Mouse (Mus musculus): ENCODE data around the gene Mettl7b. TPM values are rescaled to one million over a fixed set of nuclear protein-coding genes. Genes with fewer than 3 reads are reported as not detected.

The Mettl7b gene
- polyA plus RNA-seq (2012), result not detected in 2 replicates

DNA sequence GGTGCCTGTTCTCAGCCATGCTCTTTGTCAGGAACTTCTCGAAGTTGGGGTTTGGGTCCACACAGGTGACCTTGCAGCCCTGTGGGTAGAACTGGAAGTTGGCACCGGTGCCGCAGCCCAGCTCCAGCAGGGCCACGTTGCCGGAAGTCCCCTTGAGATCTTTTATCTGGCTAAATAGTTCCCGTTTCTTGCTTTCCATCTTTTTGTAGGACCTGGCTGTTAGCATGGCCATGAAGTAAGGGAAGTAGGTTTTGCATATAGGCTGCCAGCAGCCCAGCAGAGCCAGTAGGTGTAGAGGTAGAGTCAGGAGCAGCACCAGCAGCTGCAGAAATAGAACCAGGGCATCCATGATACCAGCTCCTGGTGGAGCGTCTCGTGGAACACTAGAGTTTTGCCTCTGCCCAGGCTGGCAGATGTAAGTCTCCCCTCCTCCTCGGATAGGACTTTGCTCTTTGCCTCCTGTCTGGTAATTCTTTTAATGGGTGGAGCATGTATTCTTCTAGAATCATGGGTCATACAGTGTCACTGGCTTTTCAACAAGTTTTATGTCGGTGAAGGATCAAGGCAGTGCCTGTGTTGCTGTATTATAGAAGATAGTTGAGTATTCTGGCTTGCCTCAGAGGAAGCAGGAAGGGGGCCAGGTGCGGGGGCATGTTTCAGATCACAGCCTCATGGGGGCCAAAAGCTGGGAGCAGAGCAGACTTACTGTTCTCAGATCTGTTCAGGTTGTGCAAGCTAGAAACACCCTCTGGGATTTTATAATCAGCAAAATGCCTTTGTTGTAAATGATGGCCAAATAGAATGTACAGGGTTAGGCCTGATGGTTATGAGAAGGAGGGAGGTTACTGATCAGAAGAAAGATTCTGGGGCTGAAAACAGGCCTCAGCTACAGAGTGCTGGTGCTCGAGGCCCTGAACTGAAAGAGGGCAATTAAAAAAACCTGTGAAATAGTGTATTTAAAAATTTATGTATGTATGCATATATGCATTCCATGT, at the start of gene Mettl7b:
Gene Mettl7b, minus strand, starts transcription at position 399 of the 995 bp plus-strand sequence.

DNA sequence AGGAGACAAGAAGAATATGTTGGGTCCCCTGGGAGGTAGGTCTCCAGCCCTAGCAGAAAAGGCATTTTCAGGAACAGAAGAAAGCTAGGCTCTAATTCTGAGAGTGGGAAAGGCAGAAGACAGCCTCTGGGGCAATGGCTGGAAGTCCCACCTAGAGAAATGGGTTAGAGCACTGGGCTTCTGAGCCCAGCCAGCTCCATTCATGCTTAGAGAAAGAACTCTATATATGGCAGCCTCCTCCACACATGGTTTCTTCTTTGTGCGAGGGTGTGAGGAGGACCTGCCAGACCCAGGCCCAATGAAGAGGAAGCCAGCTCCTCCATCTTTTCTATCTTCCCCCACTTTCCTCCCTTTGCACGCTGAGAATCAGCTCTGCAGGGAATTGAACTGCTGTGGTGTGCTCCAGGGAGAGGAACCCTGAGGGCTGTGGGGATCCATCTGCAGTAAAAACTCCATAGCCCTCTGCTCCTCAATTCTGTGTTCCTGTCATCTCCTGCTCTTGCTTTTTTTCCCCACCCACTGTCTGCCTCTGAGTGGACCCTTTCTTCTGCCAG, 49.6 kb upstream of the Mettl7b start, which contains the start of gene Olfr763:
Gene Olfr763, plus strand, starts transcription at position 504 of the 554 bp plus-strand sequence.

DNA sequence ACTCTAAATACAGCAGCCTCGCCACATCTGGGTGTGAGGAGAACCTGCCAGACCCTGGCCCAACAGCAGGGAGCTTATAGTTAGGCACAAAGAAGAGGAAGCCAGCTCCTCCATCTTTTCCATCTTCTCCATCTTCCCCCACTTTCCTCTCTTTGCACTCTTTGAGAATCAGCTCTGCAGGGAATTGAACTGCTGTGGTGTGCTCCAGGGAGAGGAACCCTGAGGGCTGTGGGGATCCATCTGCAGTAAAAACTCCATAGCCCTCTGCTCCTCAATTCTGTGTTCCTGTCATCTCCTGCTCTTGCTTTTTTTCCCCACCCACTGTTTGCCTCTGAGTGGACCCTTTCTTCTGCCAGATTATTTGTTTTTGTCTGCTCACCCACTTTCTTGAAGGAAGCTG, 28.3 kb upstream of the Mettl7b start, which contains the start of gene Olfr9:
Gene Olfr9, plus strand, starts transcription at position 301 of the 400 bp plus-strand sequence.

DNA sequence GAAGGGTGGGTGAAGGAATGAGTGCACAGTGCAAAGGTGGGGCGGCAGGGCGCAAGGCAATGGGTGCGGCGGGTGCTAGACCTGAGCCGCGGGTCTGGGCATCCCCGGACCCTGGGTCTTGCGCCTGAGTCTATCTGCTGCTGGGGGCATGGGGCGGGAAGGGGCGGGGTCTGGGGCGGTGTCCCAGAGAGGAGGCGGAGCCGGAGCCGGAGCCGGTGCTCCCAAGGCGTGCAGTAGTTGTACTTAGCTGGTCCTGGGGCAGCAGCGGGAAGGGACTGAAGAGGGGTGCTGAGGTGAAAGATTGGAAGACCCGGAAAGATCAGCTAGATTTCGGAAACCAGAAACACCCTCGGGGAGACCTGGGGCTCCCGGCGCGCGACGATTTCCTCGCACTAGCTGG, 27.2 kb downstream of the Mettl7b start, which contains the start of gene Itga7:
Gene Itga7, plus strand, starts transcription at position 245 of the 400 bp plus-strand sequence.

DNA sequence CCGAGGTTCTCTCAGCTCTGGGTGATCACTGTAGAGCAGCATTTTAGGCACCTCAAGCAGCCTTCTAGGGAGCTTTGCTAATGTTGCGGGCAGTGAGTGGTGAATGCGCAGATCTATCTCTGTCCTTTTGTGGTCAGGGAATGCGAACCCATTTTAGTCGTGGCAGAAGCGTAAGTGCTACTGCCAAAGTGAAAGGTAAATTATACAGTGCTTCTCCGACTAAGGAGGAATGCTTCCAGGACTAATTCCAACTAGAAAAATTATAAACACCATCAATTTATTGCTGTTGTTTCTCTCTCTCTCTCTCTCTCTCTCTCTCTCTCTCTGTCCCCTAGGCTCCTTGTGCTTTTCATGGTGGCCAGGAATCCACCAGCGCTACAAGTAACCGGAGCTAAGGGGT, 36.9 kb downstream of the Mettl7b start, which contains the start of gene Bloc1s1:
Gene Bloc1s1, minus strand, starts transcription at position 101 of the 400 bp plus-strand sequence.

DNA sequence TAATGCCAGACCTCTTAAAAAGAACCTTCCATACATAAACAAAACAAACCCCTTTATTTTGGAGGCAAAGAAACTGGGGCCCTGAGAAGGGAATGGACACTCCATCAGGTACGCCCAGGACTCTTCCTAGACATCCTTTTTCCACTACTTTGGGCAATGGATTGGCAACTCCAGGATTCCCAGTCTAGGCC, 38.1 kb downstream of the Mettl7b start, which contains the start of gene Rdh5:
Gene Rdh5, minus strand, starts transcription at position 67 of the 191 bp plus-strand sequence.

Other genes with a start within 250 kb of the Mettl7b start
- 3.2 and 3.3 TPM in 2 replicates for gene Dgka, start 216.1 kb downstream of the Mettl7b start, polyA plus RNA-seq (2012)
- gene Pym1, start 213.1 kb downstream of the Mettl7b start, polyA plus RNA-seq (2012), result 116 and 137 TPM in 2 replicates
- 1.5 and 2.3 TPM in 2 replicates for gene Mmp19, start 170.1 kb downstream of the Mettl7b start, polyA plus RNA-seq (2012)
- gene Dnajc14, start 156.9 kb downstream of the Mettl7b start, polyA plus RNA-seq (2012), result 10.5 and 11.0 TPM in 2 replicates
- gene Tmem198b, start 156.6 kb downstream of the Mettl7b start, polyA plus RNA-seq (2012), result 3.9 and 4.2 TPM in 2 replicates
- 17.1 and 19.3 TPM in 2 replicates for gene Sarnp, start 143.7 kb downstream of the Mettl7b start, polyA plus RNA-seq (2012)
- 15.8 and 20.5 TPM in 2 replicates for gene Ormdl2, start 139.3 kb downstream of the Mettl7b start, polyA plus RNA-seq (2012)
- 0.11 and 0.16 TPM in 2 replicates for gene Gdf11, start 69.3 kb downstream of the Mettl7b start, polyA plus RNA-seq (2012)
- 48.8 and 52.5 TPM in 2 replicates for gene Cd63, start 60.0 kb downstream of the Mettl7b start, polyA plus RNA-seq (2012)
- gene Rdh5, start 38.1 kb downstream of the Mettl7b start, polyA plus RNA-seq (2012), result 2.5 and 3.0 TPM in 2 replicates
- gene Bloc1s1, start 37.0 kb downstream of the Mettl7b start, polyA plus RNA-seq (2012), result 264 and 304 TPM in 2 replicates
- 0.04 and 0.10 TPM in 2 replicates for gene Itga7, start 27.2 kb downstream of the Mettl7b start, polyA plus RNA-seq (2012)
- not detected in 2 replicates for gene Olfr9, start 28.4 kb upstream of the Mettl7b start, polyA plus RNA-seq (2012)
- not detected in 2 replicates for gene Olfr763, start 49.8 kb upstream of the Mettl7b start, polyA plus RNA-seq (2012)
- gene Olfr764-ps1, start 78.9 kb upstream of the Mettl7b start, polyA plus RNA-seq (2012), result not detected in 2 replicates
- not detected in 2 replicates for gene Olfr765, start 89.0 kb upstream of the Mettl7b start, polyA plus RNA-seq (2012)
- gene Olfr766-ps1, start 108.0 kb upstream of the Mettl7b start, polyA plus RNA-seq (2012), result not detected in 2 replicates
- gene Olfr767, start 121.9 kb upstream of the Mettl7b start, polyA plus RNA-seq (2012), result not detected in 2 replicates
- 0.02 TPM in 1 of 2 replicates, not detected in the other for gene Olfr768, start 138.4 kb upstream of the Mettl7b start, polyA plus RNA-seq (2012)
- not detected in 2 replicates for gene Olfr769, start 156.9 kb upstream of the Mettl7b start, polyA plus RNA-seq (2012)
- not detected in 2 replicates for gene Olfr770, start 178.0 kb upstream of the Mettl7b start, polyA plus RNA-seq (2012)
- not detected in 2 replicates for gene Olfr771, start 203.8 kb upstream of the Mettl7b start, polyA plus RNA-seq (2012)
- not detected in 2 replicates for gene Olfr772, start 216.9 kb upstream of the Mettl7b start, polyA plus RNA-seq (2012)
- not detected in 2 replicates for gene Olfr773, start 226.4 kb upstream of the Mettl7b start, polyA plus RNA-seq (2012)